Mouse (Mus musculus) heart, postnatal 14 days (tissue): ENCODE measurements around the gene Cnpy1. TPM values are rescaled to one million over a fixed set of nuclear protein-coding genes. Genes with fewer than 3 reads are reported as not detected.

Experiments used
- DNase-seq, 2 experiments: peaks; one replicate each; pipeline ENCODE4 v3.0.0; 2021 to 2022
- intact Hi-C: fragments of 180-260 bp; cut with DNase I; formaldehyde crosslinking; loops from one replicate; pipeline ENCODE4 v1.15.1; 2025
- long read RNA-seq, 2 experiments: library from polyadenylated mRNA; stranded (forward); transcript quantifications; one replicate each; pipeline ENCODE4 v2.0.0; 2021
- total RNA-seq, 2 experiments: library from RNA; stranded (reverse); gene quantifications; 2 replicates each; pipeline ENCODE4 v1.2.3; 2021

Gene Cnpy1
- total RNA-seq = not detected
- long read RNA-seq, experiment 1 = 0 reads
- long read RNA-seq, experiment 2 = 0 reads

DNA sequence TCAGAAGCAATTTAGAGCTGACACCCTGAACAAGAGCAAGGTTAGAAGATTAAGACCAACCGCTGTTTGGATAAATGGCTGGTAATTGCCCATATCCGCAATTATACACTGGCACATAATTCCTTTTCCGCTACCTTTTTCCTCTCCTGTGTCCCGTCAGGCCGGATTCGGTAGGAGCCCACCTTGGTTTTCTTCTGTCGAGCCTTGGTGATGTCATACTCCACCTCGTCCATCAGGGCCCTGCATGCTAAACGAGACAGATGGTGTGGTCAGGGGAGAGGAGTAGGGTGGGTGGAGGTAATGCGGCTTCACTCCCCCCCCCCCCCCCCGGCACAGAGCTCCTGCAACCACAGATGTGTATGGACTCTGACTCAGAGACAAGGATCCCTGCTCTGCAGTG is at the start of gene Cnpy1:
TSS of gene Cnpy1 (minus strand) at position 233 of the 400 bp plus-strand sequence.
- no peak for DNase-seq
- intact Hi-C loops = no loop called here

DNA sequence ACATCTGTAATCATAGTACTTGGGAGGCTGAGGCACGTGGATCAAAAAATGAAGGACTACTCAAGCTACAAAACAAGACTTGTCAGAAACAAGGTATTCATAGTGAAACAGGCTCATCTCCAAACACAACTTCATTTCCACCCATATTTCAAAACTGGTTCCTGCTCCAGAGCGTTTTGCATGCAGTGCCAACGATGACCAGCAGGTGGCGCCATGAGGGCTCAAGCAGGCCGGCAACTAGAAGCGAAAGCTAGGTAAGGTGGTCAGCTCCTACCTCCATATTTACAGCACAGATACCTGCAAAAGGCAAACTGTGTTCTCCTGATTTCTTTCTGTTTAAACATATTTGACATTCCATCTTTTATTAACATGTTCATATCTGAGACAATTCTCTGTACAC is 48.4 kb upstream of the Cnpy1 start:
- peak; percentile 86 to 93 for DNase-seq
- intact Hi-C loops = loop anchor here (1.0 kb wide), 1 partner anchor 94 kb away; no protein-coding TSS in a partner anchor

DNA sequence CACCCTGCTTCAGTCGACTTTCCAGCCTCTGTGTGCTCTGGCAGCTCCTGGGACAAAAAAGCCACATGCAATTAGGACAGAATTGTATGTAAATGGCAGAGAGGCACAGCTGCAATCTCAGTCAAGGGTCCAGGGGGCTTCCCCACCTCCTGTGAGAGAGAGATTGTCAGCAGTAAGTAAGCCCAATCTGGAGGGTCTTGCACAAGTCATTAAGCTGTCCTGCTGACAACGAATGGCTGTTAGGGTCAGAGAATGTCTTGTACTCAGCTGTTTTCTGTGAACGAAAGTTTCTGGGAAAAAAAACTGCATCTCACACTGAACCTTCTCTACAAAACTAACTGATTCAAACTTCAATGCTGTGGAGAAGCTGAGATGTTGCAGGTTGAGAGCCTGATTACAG is 46.7 kb upstream of the Cnpy1 start:
- DNase-seq = no peak
- intact Hi-C loops = no loop called here

DNA sequence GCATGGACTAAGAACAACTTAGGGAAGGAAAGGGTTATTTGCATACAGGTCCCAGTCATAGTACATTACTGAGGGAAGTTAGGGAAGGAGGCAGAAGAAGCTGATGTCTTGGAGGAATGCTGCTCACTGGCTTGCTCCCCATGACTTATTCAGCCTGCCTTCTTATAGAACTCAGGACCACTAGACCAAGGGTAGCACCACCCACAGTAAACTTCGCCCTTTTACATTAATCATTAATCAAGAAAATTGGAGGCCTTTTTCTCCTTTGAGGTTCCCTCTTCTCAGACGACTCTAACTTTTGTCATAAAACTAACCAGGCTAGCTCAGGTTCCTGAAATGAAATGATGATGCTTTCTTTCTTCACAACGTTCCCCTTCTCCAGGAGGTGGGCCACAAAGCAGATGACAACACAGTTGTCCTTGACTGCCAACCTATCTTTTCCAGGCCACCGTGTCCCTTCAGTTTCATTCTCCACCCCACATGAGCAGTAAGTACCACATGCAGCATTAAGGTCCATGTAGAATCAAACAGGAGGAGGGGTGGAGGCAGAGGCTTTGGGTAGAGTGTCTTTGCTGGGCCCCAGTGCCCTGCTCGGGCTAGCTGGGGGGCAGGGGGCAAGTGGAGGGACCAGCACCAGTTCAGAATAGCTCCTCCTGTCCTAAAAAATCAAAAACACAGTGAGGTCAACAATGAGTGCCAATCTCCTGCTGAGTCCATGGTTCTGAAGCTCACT is 45.7 kb upstream of the Cnpy1 start:
- DNase-seq = no peak
- intact Hi-C loops = no loop called here

DNA sequence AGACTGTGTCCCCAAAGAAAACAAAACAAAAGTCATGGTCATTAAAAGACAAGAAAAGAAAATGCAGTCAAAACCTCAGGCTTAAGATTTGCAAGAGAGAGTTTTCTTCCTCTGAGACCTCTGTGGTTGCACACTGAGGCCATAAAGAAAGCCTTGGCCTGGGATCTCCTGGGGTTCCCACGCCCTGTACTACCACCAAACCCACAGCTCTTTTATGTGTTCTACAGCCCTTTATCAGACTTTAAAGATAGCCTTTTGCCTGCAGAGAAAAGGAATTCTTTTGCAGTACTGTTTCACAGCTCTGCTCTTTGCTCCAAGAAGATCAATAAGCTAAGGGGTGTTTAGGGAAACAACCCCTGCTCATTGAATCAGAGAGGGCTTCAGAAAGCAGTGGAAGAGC is 45.0 kb upstream of the Cnpy1 start:
- intact Hi-C loops = no loop called here
- no peak for DNase-seq

DNA sequence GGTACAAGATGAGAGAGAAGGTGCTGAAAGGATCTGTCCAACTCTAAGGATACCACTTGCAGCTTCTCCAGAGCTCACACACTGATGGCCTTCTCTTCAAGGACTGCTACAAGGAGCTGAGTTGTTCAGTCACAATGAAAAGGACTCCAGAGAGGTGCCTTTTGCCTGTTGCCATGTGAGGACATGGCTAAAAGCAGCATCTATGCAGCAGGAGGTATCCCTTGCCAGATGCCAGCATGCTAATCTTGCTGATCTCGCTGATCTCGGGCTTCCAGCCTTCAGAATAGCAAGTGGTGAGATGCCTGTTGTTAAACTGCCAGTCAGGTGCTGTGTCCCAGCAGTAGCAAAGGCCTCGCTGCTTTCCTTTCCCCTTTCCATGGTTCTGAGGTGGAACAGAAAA is 43.5 kb upstream of the Cnpy1 start:
- no peak for DNase-seq
- intact Hi-C loops = no loop called here

DNA sequence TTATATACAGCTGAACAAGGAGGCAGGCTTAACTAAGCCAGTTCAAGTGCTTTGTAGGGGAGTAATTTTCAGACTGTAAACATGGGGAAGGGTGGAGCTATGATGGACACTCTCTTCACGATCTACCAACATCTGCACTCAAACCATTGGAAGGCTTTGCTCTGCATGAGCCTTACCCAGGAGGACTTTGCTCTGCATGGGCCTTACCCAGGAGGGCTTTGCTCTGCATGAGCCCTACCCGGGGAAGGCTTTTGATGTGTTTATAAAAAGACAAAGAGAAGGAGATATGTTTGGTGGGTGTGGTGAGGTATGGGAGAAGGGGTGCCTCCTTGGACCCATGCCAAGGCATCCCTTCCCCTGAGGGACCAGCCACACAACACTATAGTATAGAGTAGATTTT is 31.7 kb upstream of the Cnpy1 start:
- DNase-seq = no peak
- intact Hi-C loops = no loop called here

DNA sequence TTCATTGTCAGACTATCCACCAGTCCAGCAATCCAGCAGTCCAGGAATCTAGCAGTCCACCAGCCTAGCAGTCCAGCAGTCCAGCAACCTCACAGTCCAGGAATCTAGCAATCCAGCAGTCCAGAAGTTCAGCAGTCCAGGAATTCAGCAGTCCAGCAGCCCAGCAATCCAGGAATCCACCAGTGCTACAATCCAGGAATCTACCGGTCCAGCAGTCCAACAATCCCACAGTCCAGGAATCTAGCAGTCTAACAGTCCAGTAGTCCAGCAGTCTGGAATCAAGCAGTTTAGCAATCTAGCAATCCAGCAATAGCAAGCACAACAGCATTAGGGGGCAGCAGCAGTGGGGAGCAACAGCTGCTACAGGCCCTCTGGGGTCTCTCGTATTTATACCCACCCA is 27.2 kb upstream of the Cnpy1 start:
- DNase-seq = no peak
- intact Hi-C loops = no loop called here

DNA sequence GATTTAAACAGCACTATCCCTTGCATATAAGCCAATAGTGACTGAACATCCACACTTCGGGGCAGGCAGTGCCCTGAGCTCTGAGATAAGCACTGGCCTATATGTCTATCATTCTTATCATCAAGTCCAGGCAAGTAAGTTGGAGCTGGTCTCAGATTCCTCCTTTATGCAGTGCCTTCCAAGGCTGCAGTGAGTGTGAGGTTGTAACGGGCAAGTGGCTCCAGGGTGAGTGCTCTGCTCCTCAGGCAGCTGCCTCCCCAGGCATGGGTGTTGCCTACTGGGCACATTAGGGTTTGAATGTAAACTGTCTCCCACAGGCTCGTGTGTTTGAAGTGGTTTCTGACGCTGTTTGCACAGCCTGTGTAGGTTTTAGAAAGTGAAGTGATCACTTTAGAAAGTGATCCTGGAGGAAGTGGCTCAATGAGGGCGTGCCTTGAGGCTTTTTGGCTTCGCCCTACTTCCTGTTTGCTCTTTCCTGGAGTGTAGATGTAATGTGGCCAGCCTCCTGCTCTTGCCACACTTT is 23.9 kb upstream of the Cnpy1 start:
- DNase-seq = no peak
- intact Hi-C loops = no loop called here

DNA sequence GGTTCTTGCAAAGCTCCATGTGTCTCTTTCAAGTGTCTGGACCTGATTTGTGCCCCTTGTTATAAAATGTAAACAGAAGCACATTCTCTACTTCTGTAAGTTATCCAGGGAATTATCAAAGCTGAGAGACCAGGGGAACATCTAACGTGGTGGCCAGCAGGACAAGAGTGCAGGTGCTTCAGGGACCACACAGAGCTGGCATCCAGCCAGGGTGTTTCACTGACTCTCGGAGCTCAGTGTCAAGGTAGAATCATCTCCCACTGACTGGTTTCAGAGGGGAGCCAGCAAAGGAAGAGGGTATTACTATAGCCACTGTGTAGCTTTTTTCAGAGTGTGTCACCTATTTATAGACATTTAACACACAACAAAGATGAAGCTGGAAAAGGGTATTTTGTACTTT is 22.0 kb upstream of the Cnpy1 start:
- intact Hi-C loops = no loop called here

DNA sequence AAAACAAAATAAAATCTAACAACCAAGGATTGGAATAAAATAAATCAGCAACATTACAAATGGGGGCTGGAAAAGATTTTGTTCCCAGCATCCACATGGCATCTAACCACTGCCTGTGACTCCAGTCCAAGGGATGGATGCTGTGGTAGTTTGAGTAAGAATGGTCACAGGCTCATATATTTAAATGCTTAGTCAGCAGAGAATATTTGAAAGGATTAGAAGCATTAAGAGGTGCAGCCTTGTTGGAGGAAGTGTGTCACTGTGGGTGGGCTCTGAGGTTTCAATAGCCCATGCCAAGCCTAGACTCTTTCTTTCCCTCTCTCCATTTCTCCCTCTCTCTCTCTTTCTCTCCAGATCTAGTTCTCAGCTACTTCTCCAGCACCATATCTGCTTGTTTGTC is 20.0 kb upstream of the Cnpy1 start:
- no peak for DNase-seq
- intact Hi-C loops = no loop called here

More for the DNA sequence above, 22.0 kb upstream of the Cnpy1 start:
- no peak for DNase-seq

DNA sequence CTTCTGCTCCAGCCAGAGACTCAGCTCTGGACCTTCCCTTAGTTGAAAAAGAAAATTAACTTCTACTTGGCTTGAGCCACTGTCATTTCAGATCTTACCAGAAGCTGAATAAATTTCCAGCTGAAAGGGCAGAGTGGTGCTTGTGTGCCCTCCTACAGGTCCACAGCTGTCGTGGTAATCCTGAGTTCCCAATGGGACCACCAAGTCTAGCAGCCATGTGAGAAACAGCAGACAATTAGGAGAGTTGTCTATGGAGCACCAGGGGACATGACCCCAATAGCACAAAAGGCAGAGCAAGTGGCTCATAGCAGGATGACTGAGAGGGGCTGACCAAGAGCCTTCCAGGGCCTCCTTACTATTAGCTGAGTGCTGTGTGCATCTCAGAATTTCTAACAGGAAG is 18.2 kb upstream of the Cnpy1 start:
- intact Hi-C loops = no loop called here
- no peak for DNase-seq

DNA sequence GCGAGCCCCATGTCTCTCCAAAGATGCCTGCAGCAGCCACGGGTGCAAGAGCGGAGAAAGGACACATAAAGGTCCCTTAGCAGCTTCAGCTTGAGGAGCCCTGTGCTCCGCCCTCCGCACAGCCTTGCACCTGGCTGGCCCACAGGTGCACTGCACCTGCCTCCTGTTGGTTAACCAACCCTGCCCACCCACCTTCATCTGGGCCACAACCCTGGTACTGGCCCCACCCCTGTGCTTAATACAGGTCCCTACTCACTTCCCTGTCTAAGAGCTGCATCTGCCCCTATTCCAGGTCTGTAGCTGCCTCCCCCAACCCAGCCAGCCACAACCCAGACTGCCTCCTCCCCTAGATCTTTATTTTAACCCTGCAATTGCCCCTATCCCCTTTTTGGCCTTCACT is 16.5 kb upstream of the Cnpy1 start:
- intact Hi-C loops = no loop called here
- DNase-seq = no peak

DNA sequence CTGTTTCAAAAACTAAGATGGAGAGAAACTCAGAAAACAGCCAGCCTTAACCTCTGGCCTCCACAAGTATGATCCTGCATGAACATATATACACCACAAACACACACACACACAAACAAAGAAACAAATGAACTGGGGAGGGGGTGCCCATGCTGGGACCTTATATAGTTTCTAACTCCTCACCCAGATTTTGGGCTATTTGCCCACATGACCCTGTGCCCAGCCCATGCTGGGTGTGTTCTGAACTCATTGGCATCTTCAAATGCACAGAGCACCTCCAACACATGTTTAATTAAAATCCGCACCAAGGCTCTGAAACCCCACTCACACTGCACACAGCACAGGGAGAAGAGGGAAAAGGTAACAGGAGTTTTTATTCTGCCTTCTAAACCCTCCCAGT is 14.3 kb upstream of the Cnpy1 start:
- DNase-seq = no peak
- intact Hi-C loops = no loop called here

DNA sequence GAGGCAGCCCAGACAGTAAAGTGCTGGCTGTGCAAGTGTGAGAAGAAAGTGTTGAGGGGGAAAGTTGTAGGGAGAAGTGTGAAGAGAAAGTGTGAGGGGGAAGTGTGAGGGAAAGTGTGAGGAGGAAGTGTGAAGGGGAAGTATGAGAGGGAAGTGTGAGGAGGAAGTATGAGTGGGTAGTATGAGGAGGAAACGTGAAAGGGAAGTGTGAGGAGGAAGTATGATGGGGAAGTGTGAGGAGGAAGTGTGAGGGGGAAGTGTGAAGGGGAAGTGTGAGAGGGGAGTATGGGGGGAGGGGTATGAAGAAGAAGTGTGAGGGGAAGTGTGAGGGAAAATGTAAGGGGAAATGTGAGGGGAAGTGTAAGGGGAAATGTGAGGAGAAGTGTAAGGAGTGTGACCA is 13.8 kb upstream of the Cnpy1 start:
- intact Hi-C loops = no loop called here
- no peak for DNase-seq

DNA sequence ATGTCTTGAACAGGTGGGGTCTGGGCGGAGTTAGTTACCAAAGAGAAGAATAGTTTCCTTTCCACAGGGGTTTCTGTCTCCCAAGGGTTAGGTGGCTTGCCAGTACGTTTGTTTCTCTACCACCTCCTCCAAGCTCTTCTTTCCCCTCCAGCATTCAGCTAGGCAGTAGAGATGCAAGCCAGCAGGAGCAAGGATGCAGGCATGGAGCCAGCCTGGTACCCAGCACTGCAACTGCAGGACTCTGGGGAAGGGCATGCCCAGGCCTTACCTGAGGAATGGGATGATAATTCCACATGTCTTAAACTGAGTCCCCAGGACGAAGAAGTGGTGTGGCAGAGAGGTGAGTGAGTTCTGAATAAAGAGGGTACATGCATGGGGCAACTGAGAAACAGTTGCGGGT is 12.2 kb upstream of the Cnpy1 start:
- intact Hi-C loops = no loop called here
- no peak for DNase-seq

DNA sequence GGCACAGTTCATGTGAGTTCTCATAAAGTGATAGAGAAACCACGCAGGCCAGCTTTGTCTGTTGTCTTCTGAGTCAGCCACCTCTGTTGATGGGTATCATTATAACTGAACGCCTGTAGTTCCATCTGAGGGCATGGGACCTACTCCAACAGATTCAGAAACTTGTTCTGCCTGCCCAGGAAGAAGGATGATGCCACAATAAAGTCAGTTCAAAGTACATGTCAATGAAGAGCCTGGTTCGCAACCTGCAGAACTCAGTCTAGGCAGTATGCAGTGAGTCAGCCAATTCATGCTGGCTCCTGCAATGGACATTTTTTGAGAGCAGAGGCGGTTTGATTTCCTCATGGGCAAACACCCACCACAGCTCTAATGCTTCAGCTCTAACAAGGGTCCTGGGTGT is 7.4 kb upstream of the Cnpy1 start:
- DNase-seq = no peak
- intact Hi-C loops = no loop called here

DNA sequence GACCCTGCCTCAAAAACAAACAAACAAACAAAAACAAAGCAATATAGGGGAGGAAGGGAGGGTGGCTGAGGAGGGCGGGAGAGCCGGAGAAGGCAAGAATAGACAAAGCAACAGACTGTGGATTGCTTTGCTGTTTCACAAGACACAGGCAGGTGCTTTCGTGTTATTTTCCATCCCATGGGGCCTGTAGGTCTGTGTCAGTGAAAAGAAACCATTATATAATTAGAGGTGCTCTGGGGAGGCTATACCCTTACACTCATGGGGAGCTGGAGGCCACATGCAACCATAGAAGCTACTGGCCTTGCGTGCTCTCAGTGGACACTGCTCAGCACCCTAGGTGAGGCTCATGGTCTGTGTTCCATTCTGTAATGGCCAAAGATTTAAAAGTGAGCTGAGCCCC is 6.7 kb upstream of the Cnpy1 start:
- no peak for DNase-seq
- intact Hi-C loops = no loop called here

DNA sequence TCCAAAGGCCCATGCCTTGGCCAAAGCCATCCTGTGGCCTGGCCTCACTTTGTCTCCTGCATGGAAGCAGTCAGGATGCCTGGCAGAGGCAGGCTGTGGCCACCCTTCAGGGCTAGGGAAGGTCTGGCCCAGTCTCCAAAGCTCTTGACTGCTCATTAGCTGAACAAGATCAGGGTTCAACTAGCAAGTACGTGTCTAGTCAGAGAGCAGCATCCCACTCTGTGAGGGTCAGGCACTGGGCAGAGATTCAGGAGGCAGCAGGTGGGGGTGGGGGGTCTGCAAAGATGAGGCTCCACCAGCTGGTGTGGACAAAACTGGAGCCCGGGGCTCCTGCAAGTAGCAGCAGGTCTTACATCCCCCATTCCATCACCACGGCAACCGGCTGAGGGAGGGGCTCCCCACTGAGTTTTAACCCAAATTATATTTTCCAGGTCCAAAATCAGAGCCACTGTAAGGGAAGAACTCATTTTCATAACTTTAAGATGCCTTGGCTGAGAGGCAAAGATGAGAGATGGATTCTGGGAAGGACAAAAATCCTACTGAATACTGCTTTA is 5.7 kb upstream of the Cnpy1 start:
- no peak for DNase-seq
- intact Hi-C loops = no loop called here

DNA sequence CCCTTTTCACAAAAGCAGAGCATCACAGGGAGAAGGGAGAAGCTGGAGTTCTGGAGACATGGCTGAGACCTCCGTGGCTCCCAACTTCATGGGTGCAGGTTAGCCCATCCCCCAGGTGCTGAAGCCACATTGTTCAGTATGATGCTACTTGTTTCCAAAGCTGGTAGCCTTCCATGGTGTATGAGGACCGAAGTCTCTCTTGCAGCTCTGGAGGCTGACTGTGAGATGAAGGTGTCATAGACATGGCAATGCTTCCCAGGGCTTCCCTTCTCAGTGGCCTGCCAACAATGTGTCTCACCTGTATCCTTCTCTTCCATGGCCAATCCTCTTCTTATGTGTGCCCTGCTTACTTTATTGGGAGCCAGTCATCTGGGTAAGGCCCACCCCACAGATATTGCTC is 4.9 kb upstream of the Cnpy1 start:
- no peak for DNase-seq
- intact Hi-C loops = no loop called here

DNA sequence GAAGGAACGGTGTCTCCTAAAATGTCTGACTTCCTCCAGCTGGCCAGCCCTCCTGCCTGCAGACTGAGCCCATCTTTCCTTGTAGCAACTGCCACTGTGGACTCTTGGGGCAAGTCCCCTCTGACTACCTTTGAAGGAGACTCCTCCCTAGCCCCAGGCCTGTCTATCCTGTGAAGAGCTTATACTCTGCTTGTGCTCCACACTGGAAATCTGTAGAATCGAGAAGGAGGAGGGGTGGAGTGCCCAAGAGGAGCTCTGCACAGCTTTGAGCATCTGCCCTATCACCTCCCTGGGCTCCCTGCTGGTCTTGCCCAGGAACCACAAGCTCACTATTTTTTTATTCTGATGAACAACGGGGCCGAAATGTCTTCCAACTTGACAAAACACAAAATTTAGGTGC is 485 bp downstream of the Cnpy1 start:
- no peak for DNase-seq
- intact Hi-C loops = no loop called here

DNA sequence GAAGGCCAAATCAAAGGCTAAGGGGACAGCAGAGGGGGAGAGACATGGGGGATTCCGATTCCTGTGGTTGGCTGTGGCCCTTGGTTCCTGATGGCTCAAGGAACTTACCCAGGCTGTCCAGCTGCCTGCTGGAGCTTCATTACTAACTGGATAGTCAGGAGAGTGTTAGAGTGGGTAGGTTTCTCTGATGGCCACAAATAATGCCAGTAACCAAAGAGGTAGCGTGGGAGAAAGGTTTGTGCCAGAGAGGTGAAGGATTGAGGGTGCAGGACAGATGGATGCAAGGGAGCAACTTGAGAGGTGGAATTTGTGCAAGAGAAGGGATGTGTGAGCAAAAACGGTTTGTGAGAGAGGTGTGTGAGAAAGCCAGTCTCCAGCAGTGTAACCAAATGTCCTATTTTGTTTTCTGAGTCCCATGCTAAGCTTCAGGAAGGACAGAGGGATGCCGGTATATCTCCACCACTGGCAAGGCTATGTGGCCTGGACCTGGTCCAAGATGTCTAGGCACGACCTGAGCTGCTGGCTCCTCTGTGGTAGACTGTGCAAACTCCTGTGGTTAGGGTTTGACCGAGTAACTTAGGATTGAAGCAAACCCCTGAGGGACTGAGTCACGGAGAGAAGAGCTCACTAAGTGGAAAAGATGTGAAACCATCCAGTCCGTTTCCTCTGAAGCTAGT is 2.0 kb downstream of the Cnpy1 start:
- intact Hi-C loops = no loop called here
- DNase-seq = no peak
